Mouse (Mus musculus): ENCODE measurements around the gene Nudt4.

Gene Nudt4

GRCm38 (mm10) chr10:95563851-95564845 lies at the start of gene Nudt4:
Nudt4 (minus strand) TSS chr10:95564146.
- in situ Hi-C loops (cut with MboI) = loop anchor here (25.0 kb wide), 1 partner anchor 1773 kb away; no protein-coding TSS in a partner anchor

DNA sequence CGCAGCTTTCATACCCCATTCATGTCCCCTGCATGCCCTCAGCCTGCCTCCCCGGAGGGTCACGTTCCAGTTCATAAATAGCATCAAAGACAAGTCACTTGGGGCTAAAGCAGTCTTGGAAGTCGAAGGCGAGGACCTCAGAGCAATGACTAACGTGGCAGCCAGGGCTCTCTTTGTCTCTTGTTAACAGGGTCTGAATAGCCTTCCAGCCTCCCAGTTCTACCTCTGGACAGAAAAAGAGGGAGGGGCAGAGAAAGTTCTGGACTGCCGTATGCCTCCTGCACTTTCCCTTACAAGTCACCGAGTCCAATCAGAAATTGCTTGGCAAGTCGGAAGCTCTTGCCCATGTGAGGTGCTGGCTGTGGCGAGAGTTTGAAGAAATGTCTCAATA lies 47.4 kb upstream of the Nudt4 start:
- in situ Hi-C loops (cut with MboI) = no loop called here

GRCm38 (mm10) chr10:95610666-95611330 lies 46.9 kb upstream of the Nudt4 start:
- in situ Hi-C loops (cut with MboI) = no loop called here

DNA sequence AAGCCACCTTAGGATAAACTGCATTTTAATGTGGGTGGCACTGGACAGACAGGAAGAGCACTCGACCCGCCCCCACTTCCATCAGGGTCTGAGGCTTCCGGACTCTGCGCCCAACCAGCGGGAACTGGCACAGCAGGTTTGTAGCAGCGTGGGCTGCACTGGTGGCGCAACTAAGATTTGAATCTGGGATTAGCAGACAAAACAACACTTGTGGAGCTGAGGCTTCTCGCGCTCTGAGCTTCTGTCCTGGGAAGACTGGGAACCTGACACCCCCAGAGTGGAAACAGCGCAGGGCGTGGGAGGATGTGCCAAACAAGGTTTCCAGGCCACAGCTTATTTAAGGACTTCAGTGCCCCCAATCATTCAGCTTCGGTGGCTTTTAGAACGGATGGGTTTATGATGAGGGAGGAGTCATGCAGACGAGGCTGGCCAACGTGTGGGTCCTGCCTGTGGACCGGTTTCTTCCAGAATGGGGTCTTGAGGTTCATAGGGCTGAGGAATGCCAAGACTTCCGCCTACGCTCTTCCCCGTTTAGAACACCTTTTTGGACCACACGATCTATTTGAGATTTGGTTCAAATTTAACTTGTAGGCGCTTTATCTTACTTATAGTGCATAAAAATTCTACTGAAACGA lies 41.1 kb upstream of the Nudt4 start:
- in situ Hi-C loops (cut with MboI) = no loop called here

- in situ Hi-C loops (cut with MboI) = no loop called here
These were observed 36.6 kb upstream of the Nudt4 start for GRCm38 (mm10) chr10:95600527-95600926.

DNA sequence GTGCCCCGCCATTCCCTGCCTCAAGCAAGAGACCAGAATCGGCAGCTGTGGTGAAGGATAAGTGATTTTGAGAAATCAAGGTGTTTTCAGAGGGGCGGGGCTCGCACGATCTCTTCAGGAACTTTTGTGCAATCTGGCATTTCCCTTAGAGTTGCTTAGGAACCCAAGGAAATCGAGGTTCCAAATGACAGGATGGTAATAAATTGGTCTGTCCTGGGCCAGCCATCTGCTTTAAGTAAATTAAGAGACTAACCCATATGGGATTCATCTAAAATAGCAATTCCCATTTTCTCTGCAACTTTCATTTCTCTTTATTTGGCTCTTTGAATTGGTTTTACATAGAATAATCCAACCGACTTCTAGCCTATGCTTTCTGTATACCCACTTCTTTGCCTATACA lies 35.8 kb upstream of the Nudt4 start:
- in situ Hi-C loops (cut with MboI) = no loop called here

GRCm38 (mm10) chr10:95598056-95598587 lies 34.2 kb upstream of the Nudt4 start:
- in situ Hi-C loops (cut with MboI) = no loop called here

DNA sequence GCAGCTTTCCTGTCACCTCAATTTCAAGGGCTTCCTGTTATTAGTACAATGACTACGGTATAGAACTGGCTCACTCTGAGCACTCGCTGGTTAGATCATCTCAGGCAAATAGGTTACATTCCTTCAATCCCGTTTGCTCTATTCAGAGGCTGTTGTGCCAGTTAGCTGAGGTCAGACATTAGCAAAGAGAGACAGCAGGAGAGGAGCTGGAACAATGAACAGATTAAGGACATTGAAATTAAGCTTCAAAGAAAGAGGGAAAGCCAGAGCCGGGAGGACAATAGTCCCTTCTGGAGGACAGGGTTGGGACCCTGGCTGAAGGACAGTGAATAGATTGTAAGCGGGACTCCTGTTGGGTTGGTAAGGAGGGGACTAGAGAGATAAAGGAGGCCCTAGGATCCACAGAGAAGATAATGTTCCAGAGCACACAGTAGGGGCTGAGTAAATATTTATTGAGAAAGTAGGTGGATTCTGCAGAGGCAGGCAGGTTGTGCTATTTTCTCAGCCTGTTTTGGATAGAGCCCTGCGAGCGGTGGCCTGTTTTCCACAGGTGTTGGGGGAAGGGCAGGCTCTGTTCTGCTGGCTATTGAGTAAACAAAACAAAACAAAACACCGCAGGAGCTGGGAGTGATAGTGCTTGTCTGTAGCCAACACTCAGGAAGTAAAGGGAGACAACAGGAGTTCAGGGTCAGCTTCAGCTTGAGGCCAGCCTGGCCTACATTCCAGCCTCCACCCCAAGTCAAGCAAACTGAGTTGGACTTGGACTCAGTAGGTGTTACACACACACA lies 32.1 kb upstream of the Nudt4 start:
- in situ Hi-C loops (cut with MboI) = no loop called here

GRCm38 (mm10) chr10:95594414-95594813 lies 30.5 kb upstream of the Nudt4 start:
- in situ Hi-C loops (cut with MboI) = no loop called here

GRCm38 (mm10) chr10:95591257-95591656 lies 27.3 kb upstream of the Nudt4 start:
- in situ Hi-C loops (cut with MboI) = no loop called here

- in situ Hi-C loops (cut with MboI) = no loop called here
These were observed 26.2 kb upstream of the Nudt4 start for GRCm38 (mm10) chr10:95590196-95590595.

DNA sequence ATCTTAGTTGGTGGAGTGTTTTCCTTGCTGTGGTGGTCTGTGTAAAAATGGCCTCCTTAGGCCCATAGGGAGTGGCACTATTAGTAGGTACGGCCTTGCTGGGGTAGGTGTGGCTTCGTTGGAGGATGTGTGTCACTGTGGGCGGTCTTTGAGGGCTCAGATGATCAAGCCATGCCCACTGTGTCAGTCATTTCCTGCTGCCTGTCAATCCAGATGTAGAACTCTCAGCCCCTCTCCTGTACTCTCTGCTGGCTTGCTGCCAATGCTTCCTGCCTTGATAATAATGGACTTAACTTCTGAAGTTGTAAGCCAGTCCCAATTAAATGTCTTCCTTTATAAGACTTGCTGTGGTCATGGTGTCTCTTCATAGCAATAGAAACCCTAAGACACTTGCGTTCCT lies 25.2 kb upstream of the Nudt4 start:
- in situ Hi-C loops (cut with MboI) = no loop called here

DNA sequence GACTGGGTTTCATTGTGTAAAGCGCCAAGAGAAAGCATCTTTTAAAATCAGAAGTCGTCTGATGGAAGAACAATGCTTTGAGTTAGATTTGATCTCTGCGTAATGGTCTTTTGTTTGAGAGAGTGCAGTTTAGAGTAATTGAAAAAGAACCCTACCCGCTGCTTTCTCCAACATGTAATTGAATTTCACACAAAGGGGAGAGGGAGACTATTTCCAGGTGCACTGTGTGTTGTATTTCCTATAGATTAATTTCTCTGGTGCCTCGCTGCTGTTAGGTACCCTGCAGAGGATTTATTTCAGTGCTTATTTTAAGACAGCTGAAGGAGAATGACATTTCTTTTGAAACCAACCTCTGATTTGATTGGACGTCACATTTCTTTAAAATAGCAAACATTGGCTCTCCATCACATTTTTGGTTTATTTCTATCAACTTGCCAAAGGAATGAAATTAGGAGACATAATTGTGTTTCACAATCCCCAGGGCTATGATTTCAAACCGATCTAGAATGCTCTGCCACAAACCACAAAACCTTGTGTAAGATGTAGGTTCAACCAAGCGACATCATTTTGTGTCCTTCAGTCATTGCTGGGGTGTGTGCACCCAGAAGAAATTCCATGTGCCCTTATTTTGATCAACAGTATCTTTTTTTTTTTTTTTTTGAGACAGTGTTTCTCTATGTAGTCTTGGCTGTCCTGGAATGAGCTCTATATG lies 23.7 kb upstream of the Nudt4 start:
- in situ Hi-C loops (cut with MboI) = no loop called here

GRCm38 (mm10) chr10:95585554-95585953 lies 21.6 kb upstream of the Nudt4 start:
- in situ Hi-C loops (cut with MboI) = no loop called here

- in situ Hi-C loops (cut with MboI) = no loop called here
These were observed 13.6 kb upstream of the Nudt4 start for GRCm38 (mm10) chr10:95577567-95577950.

DNA sequence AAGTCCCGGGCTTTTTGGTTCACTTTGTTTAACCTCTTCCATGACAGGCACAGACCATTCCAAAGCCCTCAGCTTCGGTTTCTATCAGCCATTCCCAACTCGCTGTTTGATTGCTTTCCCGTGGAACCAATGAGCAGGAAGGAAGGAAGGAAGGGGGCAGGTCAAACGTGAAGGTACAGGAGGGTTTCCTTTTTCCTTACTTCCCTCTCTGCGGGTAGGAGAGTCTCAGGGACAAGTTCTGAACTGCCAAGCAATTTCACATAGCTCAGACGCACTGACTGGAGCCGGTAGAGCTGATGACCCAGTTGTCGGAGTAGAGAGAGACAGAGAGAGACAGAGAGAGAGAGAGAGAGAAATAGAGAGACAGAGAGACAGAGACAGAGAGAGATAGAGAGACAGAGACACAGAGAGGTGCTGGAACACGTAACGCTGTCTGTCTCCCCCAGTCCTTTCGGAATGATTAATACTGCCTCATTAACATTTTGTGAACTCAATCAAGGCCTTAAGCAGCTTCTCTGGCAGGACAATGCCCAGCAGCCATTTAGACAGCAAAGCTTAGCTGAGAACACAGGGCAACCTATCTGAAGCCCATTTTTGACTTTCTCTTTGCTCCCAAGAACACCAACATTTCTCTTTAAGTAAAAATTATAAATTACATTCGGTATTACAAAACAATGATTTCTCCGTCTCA lies 13.1 kb upstream of the Nudt4 start:
- in situ Hi-C loops (cut with MboI) = no loop called here

GRCm38 (mm10) chr10:95575839-95576380 lies 12.0 kb upstream of the Nudt4 start:
- in situ Hi-C loops (cut with MboI) = no loop called here

DNA sequence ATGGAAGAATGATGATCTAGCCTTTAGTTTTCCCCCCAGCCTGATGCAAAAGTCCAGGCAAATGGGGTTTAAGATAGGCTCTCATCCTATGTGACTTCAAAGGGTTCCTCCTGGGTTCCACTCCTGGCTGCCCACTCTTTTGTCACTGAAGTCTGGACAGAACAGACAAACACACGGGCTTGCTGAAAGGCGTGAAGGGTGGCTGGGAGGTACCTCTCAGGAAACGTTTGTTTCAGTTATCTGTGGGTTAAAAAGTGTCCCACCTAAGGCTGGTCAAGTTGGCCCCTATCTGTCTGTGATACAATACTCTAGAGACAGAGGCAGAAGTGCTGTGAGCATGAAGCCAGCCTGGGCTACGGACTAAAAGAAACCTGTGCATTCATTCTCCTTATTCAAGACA lies 11.0 kb upstream of the Nudt4 start:
- in situ Hi-C loops (cut with MboI) = loop anchor here (25.0 kb wide), 1 partner anchor 1762 kb away; no protein-coding TSS in a partner anchor

GRCm38 (mm10) chr10:95569441-95569840 lies 5.5 kb upstream of the Nudt4 start:
- in situ Hi-C loops (cut with MboI) = loop anchor here (25.0 kb wide), 1 partner anchor 1768 kb away; no protein-coding TSS in a partner anchor

DNA sequence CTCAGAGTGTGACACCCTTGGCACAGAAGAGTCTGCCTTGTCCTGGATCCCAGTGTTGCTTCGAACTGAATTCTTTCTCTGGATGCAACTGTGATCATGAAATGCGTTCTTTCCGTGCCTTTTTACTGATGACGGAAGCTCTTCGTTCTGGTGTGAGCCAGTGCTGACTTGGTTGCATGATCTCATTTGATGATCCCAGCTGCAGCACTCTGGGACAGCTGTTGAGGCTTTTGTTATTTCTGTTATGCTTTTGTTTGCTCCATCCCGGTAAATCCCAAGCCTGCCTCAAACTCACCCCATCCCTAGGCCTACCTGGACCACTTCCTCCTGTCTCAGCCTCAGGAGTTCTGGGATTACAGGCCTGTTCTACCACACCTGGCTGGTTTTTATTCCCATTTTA lies 4.1 kb upstream of the Nudt4 start:
- in situ Hi-C loops (cut with MboI) = loop anchor here (25.0 kb wide), 1 partner anchor 1769 kb away; no protein-coding TSS in a partner anchor
